Mouse (Mus musculus) monocyte, adult 5-6 weeks (primary cell): Measurements from ENCODE around the gene Dchs1. TPM values are rescaled to one million over a fixed set of nuclear protein-coding genes. Genes with fewer than 3 reads are reported as not detected.

Experiments used
- ATAC-seq: fragments of 153-309, 156-312 bp; replicated peaks from 2 replicates; pipeline ENCODE4 v1.8.0; 2017; ENCODE audit warnings: mild to moderate bottlenecking; ENCODE audit not compliant: low TSS enrichment, insufficient number of reproducible peaks, severe bottlenecking, poor library complexity, low FRiP score
- total RNA-seq: library from RNA; stranded (forward); fragments of 200-1000, 200-491, 200-594 nt; gene quantifications from 3 replicates; pipeline ENCODE4 v1.2.3, GENCODE M21; 2017

Dchs1 gene
- total RNA-seq, 1 experiment from 2014 or later, result not detected

- no peak for ATAC-seq
Observed at GRCm38 (mm10) chr7:105786506-105787284, 759 bp downstream of the Dchs1 start.

GRCm38 (mm10) chr7:105784556-105784955 lies 2.9 kb downstream of the Dchs1 start:
- no peak for ATAC-seq

- ATAC-seq, result no peak
Observed at GRCm38 (mm10) chr7:105783861-105784260, 3.6 kb downstream of the Dchs1 start.

GRCm38 (mm10) chr7:105778553-105779265 lies 8.7 kb downstream of the Dchs1 start:
- ATAC-seq, result peak; percentile 75; the same call in 1 of the 2 replicates

GRCm38 (mm10) chr7:105777797-105778552 lies 9.5 kb downstream of the Dchs1 start:
- peak; percentile 32; the same call in 1 of the 2 replicates for ATAC-seq

- no peak for ATAC-seq
Observed at GRCm38 (mm10) chr7:105777316-105777715, 10.1 kb downstream of the Dchs1 start.

GRCm38 (mm10) chr7:105776026-105776425 lies 11.4 kb downstream of the Dchs1 start:
- no peak for ATAC-seq

- ATAC-seq, result no peak
Observed at GRCm38 (mm10) chr7:105774661-105775060, 12.8 kb downstream of the Dchs1 start.

- ATAC-seq, result no peak
Observed at GRCm38 (mm10) chr7:105773041-105773440, 14.4 kb downstream of the Dchs1 start.

GRCm38 (mm10) chr7:105772331-105772730 lies 15.1 kb downstream of the Dchs1 start:
- no peak for ATAC-seq

GRCm38 (mm10) chr7:105769959-105770358 lies 17.5 kb downstream of the Dchs1 start:
- ATAC-seq, result no peak

GRCm38 (mm10) chr7:105767729-105768165 lies 19.7 kb downstream of the Dchs1 start:
- ATAC-seq, result 0 out of 2 replicates have a peak, but pooled peaks have one; percentile 27

- no peak for ATAC-seq
Observed at GRCm38 (mm10) chr7:105764331-105764730, 23.1 kb downstream of the Dchs1 start.

GRCm38 (mm10) chr7:105762517-105763270 lies 24.8 kb downstream of the Dchs1 start:
- no peak for ATAC-seq

GRCm38 (mm10) chr7:105761813-105762484 lies 25.5 kb downstream of the Dchs1 start:
- no peak for ATAC-seq

GRCm38 (mm10) chr7:105753281-105753680 lies 34.2 kb downstream of the Dchs1 start:
- ATAC-seq, result no peak

GRCm38 (mm10) chr7:105752716-105753115 lies 34.7 kb downstream of the Dchs1 start:
- no peak for ATAC-seq
